Mouse (Mus musculus): ENCODE measurements around the gene Flywch1. TPM values are rescaled to one million over a fixed set of nuclear protein-coding genes. Genes with fewer than 3 reads are reported as not detected.

Flywch1 gene
- polyA plus RNA-seq (2012; ENCODE audit: insufficient read depth, insufficient read length, low replicate concordance, missing spikeins), result not detected in 2 replicates

GRCm38 (mm10) chr17:23771284-23772218 lies at the start of gene Flywch1:
Flywch1 (minus strand) TSS chr17:23771602.
- peaks cover 8% of the 10 kb centered on the region; the same call in 1 of the 2 replicates for H3K4me1 ChIP-seq (ENCODE audit: control insufficient read depth, insufficient read depth, low read length)
- peak within 1 kb of the TSS; percentile 70 for H3K27ac ChIP-seq (ENCODE audit: insufficient read depth, low read depth, low read length)
- H3K4me3 ChIP-seq (ENCODE audit: insufficient read depth, low read depth, low read length), result peak within 1 kb of the TSS; percentile 81
- WGBS, result 3% methylated on average over 58 of the region's 58 CpGs
- TF ChIP-seq CTCF (IDR thresholded peaks at IDR 0.05; ENCODE audit: insufficient read depth, low read depth, low read length) (no peak), POLR2A (IDR thresholded peaks at IDR 0.05; ENCODE audit: insufficient read depth, low read depth, low read length) (peak; percentile 93)

DNA sequence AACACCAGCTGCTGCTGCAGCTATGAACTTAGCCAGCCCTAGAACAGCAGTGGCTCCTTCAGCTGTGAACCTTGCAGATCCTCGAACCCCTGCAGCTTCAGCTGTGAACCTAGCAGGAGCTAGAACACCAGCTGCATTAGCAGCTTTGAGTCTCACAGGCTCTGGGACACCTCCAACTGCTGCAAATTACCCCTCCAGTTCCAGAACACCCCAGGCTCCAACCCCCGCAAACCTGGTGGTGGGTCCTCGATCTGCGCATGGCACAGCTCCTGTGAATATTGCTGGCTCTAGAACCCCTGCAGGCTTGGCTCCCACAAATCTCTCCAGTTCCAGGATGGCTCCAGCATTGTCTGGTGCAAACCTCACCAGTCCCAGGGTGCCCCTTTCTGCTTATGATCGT lies 49.3 kb upstream of the Flywch1 start:
- Histone ChIP-seq H3K27ac (ENCODE audit: insufficient read depth, low read depth, low read length) (no peak overlapping the region), H3K4me1 (ENCODE audit: control insufficient read depth, insufficient read depth, low read length) (peaks cover 23% of the 10 kb centered on the region), H3K4me3 (ENCODE audit: insufficient read depth, low read depth, low read length) (no peak overlapping the region)
- 90% methylated on average over 5 of the region's 5 CpGs for WGBS
- TF ChIP-seq POLR2A (IDR thresholded peaks at IDR 0.05; ENCODE audit: insufficient read depth, low read depth, low read length) (no peak), CTCF (IDR thresholded peaks at IDR 0.05; ENCODE audit: insufficient read depth, low read depth, low read length) (no peak)

DNA sequence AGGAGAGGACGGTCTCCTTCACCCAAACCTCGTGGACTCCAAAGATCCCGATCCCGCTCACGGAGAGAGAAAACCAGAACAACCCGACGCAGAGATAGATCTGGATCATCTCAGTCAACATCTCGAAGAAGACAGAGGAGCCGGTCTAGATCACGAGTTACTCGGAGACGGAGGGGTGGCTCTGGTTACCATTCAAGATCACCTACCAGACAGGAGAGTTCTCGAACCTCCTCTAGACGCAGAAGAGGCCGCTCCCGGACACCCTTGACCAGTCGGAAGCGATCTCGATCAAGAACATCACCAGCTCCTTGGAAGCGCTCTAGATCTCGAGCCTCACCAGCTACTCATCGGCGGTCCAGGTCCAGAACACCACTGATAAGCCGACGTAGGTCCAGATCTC lies 47.8 kb upstream of the Flywch1 start:
- 98% methylated on average over 25 of the region's 25 CpGs for WGBS
- Histone ChIP-seq H3K4me1 (ENCODE audit: control insufficient read depth, insufficient read depth, low read length) (peaks cover 23% of the 10 kb centered on the region), H3K27ac (ENCODE audit: insufficient read depth, low read depth, low read length) (no peak overlapping the region), H3K4me3 (ENCODE audit: insufficient read depth, low read depth, low read length) (no peak overlapping the region)
- TF ChIP-seq POLR2A (IDR thresholded peaks at IDR 0.05; ENCODE audit: insufficient read depth, low read depth, low read length) (no peak), CTCF (IDR thresholded peaks at IDR 0.05; ENCODE audit: insufficient read depth, low read depth, low read length) (no peak)

GRCm38 (mm10) chr17:23818579-23818978 lies 47.2 kb upstream of the Flywch1 start:
- no peak overlapping the region for H3K4me3 ChIP-seq (ENCODE audit: insufficient read depth, low read depth, low read length)
- 99% methylated on average over 8 of the region's 8 CpGs for WGBS
- H3K4me1 ChIP-seq (ENCODE audit: control insufficient read depth, insufficient read depth, low read length), result peaks cover 23% of the 10 kb centered on the region
- H3K27ac ChIP-seq (ENCODE audit: insufficient read depth, low read depth, low read length), result no peak overlapping the region
- TF ChIP-seq POLR2A (IDR thresholded peaks at IDR 0.05; ENCODE audit: insufficient read depth, low read depth, low read length) (no peak), CTCF (IDR thresholded peaks at IDR 0.05; ENCODE audit: insufficient read depth, low read depth, low read length) (no peak)

- no peak overlapping the region for H3K27ac ChIP-seq (ENCODE audit: insufficient read depth, low read depth, low read length)
- 0 out of 2 replicates have a peak, but pooled peaks cover 4% of the 10 kb centered on the region for H3K4me1 ChIP-seq (ENCODE audit: control insufficient read depth, insufficient read depth, low read length)
- no peak overlapping the region for H3K4me3 ChIP-seq (ENCODE audit: insufficient read depth, low read depth, low read length)
- TF ChIP-seq POLR2A (IDR thresholded peaks at IDR 0.05; ENCODE audit: insufficient read depth, low read depth, low read length) (no peak), CTCF (IDR thresholded peaks at IDR 0.05; ENCODE audit: insufficient read depth, low read depth, low read length) (no peak)
- 96% methylated on average over 16 of the region's 16 CpGs for WGBS
Observed at GRCm38 (mm10) chr17:23815641-23816040, 44.2 kb upstream of the Flywch1 start.

DNA sequence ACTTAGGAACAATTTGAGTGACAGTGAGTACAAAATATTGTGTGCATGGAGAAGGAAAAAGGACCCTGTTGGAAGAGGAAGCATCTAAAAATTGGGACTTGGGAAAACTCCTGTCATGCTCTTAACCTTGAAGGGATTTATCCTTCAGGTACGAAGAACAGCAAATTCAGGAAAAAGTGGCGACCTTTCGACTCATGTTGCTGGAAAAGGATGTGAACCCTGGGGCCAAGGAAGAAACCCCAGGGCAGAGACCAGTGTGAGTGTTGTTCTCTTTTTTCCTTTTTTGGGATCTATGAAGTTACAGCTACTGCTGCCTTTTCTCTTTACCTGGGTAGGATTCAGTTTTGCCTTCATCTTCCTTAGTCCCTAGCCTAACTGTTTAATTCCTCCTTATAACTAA lies 36.5 kb upstream of the Flywch1 start:
- peaks cover 4% of the 10 kb centered on the region; the same call in 1 of the 2 replicates for H3K4me1 ChIP-seq (ENCODE audit: control insufficient read depth, insufficient read depth, low read length)
- 73% methylated on average over 3 of the region's 3 CpGs for WGBS
- no peak overlapping the region for H3K4me3 ChIP-seq (ENCODE audit: insufficient read depth, low read depth, low read length)
- TF ChIP-seq CTCF (IDR thresholded peaks at IDR 0.05; ENCODE audit: insufficient read depth, low read depth, low read length) (no peak), POLR2A (IDR thresholded peaks at IDR 0.05; ENCODE audit: insufficient read depth, low read depth, low read length) (no peak)
- no peak overlapping the region for H3K27ac ChIP-seq (ENCODE audit: insufficient read depth, low read depth, low read length)

GRCm38 (mm10) chr17:23806867-23807266 lies 35.5 kb upstream of the Flywch1 start:
- H3K27ac ChIP-seq (ENCODE audit: insufficient read depth, low read depth, low read length), result no peak overlapping the region
- WGBS, result 23% methylated on average over 25 of the region's 25 CpGs
- TF ChIP-seq CTCF (IDR thresholded peaks at IDR 0.05; ENCODE audit: insufficient read depth, low read depth, low read length) (no peak), POLR2A (IDR thresholded peaks at IDR 0.05; ENCODE audit: insufficient read depth, low read depth, low read length) (no peak)
- H3K4me1 ChIP-seq (ENCODE audit: control insufficient read depth, insufficient read depth, low read length), result peaks cover 9% of the 10 kb centered on the region; the same call in 1 of the 2 replicates
- H3K4me3 ChIP-seq (ENCODE audit: insufficient read depth, low read depth, low read length), result peak overlapping the region; percentile 7

GRCm38 (mm10) chr17:23804426-23805085 lies 33.2 kb upstream of the Flywch1 start:
- TF ChIP-seq CTCF (IDR thresholded peaks at IDR 0.05; ENCODE audit: insufficient read depth, low read depth, low read length), result no peak
- TF ChIP-seq POLR2A (IDR thresholded peaks at IDR 0.05; ENCODE audit: insufficient read depth, low read depth, low read length), result no peak
- peaks cover 9% of the 10 kb centered on the region; the same call in 1 of the 2 replicates for H3K4me1 ChIP-seq (ENCODE audit: control insufficient read depth, insufficient read depth, low read length)
- H3K4me3 ChIP-seq (ENCODE audit: insufficient read depth, low read depth, low read length), result peak overlapping the region; percentile 67
- no peak overlapping the region for H3K27ac ChIP-seq (ENCODE audit: insufficient read depth, low read depth, low read length)
- WGBS, result 1% methylated on average over 8 of the region's 8 CpGs
